Mouse (Mus musculus) naive thymus-derived CD4-positive, alpha-beta T cell, adult 5 months (primary cell): ENCODE results near the gene Nudt16l1. TPM values are rescaled to one million over a fixed set of nuclear protein-coding genes. Genes with fewer than 3 reads are reported as not detected.

Source experiments
- polyA plus RNA-seq: library from polyadenylated mRNA; unstranded; fragments of 100-300 nt; shearing (Covaris generic); gene quantifications from one replicate; pipeline ENCODE4 v1.2.1, GENCODE M21; 2017

Nudt16l1 gene
- polyA plus RNA-seq, result 64.3 TPM

DNA sequence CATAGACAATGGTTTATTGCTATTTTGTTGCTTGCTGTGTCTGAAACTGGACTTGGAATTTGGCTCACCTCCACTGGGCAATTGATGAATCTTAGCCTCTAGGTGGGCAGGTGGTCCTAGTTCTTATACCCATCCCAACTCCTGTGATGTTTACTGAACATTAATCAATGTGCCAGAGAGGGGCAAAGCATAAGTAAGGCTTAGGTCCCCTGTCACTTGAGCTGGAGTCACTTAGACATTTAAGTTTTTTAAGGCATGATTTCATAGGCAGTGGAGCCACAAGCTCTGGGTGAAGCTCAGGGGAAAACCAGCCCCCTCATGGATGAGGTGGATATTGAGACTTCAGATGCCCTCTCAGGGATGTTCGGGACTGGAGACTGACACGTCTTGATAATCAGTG is at the start of gene Nudt16l1:
TSS of gene Nudt16l1 (plus strand) at position 301 of the 400 bp plus-strand sequence.

DNA sequence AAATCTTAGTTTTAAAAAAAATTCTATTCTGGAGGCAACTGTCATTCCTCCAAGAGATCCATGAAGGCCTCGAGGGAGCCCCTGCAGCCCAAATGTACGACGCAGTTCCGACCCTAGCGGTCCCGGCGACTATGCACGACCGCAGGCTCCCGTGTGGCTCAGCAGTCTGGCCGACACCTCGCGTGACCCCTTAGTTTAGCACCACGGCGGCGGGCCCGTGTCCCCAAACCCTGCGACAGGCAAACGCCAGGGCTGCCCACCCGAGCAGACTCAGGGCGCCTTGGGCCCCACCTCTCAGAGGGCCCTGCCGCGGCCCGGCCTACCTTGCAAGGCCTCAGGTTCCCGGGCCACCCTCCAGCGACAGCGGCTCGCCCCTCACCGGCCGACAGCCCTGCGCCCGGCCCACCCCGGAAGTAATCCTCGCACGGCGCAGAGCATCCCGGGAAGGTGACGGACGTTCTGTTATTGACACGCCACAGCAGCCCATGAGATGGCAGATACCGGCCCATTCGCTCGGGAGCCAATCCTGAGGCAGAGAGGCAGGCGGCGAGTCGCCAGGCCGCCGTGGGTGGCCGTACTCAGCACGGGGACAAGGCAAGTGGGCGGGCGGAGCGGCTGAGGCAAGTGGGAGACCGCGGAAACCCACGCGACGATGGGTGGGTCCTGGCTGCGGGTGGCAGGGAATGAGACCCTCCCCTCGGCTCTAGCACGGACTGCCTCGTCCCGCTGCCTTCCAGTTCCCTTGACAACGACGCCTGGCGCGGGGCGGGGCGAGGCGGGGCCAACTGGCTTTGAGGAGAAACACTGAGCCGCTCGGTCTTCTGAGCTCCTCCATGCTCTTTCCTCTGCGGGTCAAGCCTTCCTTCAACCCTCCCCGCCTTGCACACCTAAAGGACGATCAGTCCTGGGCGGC is 25.5 kb downstream of the Nudt16l1 start, which contains the start of gene Anks3:
TSS of gene Anks3 (minus strand) at position 409 of the 913 bp plus-strand sequence.

Other genes with a start within 250 kb of the Nudt16l1 start
- gene Nmral1, start 219.4 kb upstream of the Nudt16l1 start, polyA plus RNA-seq, result 2.0 TPM
- 67.4 TPM for gene Hmox2, start 212.4 kb upstream of the Nudt16l1 start, polyA plus RNA-seq
- gene Cdip1, start 148.5 kb upstream of the Nudt16l1 start, polyA plus RNA-seq, result 91.3 TPM
- not detected for gene 4930562C15Rik, start 103.3 kb upstream of the Nudt16l1 start, polyA plus RNA-seq
- 104 TPM for gene Ubald1, start 58.4 kb upstream of the Nudt16l1 start, polyA plus RNA-seq
- gene Mgrn1, start 52.5 kb upstream of the Nudt16l1 start, polyA plus RNA-seq, result 61.7 TPM
- 69.7 TPM for gene Anks3, start 25.4 kb downstream of the Nudt16l1 start, polyA plus RNA-seq
- not detected for gene Sept12, start 59.1 kb downstream of the Nudt16l1 start, polyA plus RNA-seq
- gene Smim22, start 68.5 kb downstream of the Nudt16l1 start, polyA plus RNA-seq, result not detected
- gene Rogdi, start 74.8 kb downstream of the Nudt16l1 start, polyA plus RNA-seq, result 11.5 TPM
- gene Glyr1, start 111.1 kb downstream of the Nudt16l1 start, polyA plus RNA-seq, result 156 TPM
- 92.4 TPM for gene Ubn1, start 111.3 kb downstream of the Nudt16l1 start, polyA plus RNA-seq
- 0.20 TPM for gene Ppl, start 193.7 kb downstream of the Nudt16l1 start, polyA plus RNA-seq
- not detected for gene Sec14l5, start 208.3 kb downstream of the Nudt16l1 start, polyA plus RNA-seq